Mouse (Mus musculus) G1E (cell line): ENCODE data around the gene Il4i1.

Experiments used
- CTCF ChIP-seq: IDR thresholded peaks from 2 replicates; pipeline ENCODE4 v1.5.1; 2012; ENCODE audit warnings: low read depth, low read length, inconsistent platforms, mixed read lengths
- GATA1 ChIP-seq: IDR thresholded peaks from 2 replicates; pipeline ENCODE4 v1.6.1; 2012; ENCODE audit warnings: borderline replicate concordance, low read length, inconsistent platforms, mixed read lengths
- GATA2 ChIP-seq: IDR thresholded peaks from 2 replicates; pipeline ENCODE4 v1.6.1; 2012; ENCODE audit warnings: low read depth, low read length, inconsistent platforms, borderline replicate concordance
- POLR2AphosphoS5 ChIP-seq: IDR thresholded peaks from 2 replicates; pipeline ENCODE4 v1.6.1; 2012; ENCODE audit warnings: low read depth, low read length, inconsistent platforms; ENCODE audit not compliant: insufficient replicate concordance
- TAL1 ChIP-seq: conservative IDR thresholded peaks from 2 replicates; pipeline ENCODE4 v1.6.1; 2012; ENCODE audit warnings: low read depth, low read length, inconsistent platforms, mixed read lengths

- TF ChIP-seq CTCF (no peak), TAL1 (no peak), GATA1 (no peak), GATA2 (no peak), POLR2AphosphoS5 (no peak)
Measured at GRCm38 (mm10) chr7:44835373-44836015, 19.3 kb downstream of the Il4i1 start.
